ENCODE assay signal across 11 mouse cellular contexts in genomic region chr7:29461557-29461956, GRCm38 (mm10). TPM values are rescaled to one million over a fixed set of nuclear protein-coding genes. Genes with fewer than 3 reads are reported as not detected.
DNase-seq lines count a peak whose midpoint lies in the region; ATAC-seq lines count a peak whose summit lies in the region.
"Had no signal": no experiment of that assay in that cellular context is flagged by ENCODE, and none has a peak within 500 bp of the region (broad histone marks: within the 10 kb centered on the region; RNA-seq: fewer than 3 reads in every experiment).

No protein-coding gene starts in this region.

- no peak for DNase-seq in kidney, postnatal 4 days
- DNase-seq in heart, embryonic 10.5 days (ENCODE audit: low spot score), result peak; percentile 93
- DNase-seq in heart, postnatal 10 days, result peak; percentile 68 to 75
- DNase-seq in lung, postnatal 25 days (ENCODE audit: low spot score), result peak; percentile 72
- DNase-seq in cerebellum, postnatal 4 days (ENCODE audit: low spot score in 2 of 2), result no peak
- DNase-seq in urinary bladder, postnatal 10 days (ENCODE audit: low spot score), result no peak
- DNase-seq: kidney, postnatal 14 days; thymus, adult 2 months had no signal

- no peak for ATAC-seq in kidney, embryonic 16.5 days (ENCODE audit: low FRiP score, low TSS enrichment)

- H3K27me3 ChIP-seq in kidney, embryonic 16.5 days (ENCODE audit: insufficient read depth, low read length), result no peaks in the 10 kb centered on the region
- peaks cover 93% of the 10 kb centered on the region for H3K27me3 ChIP-seq in heart, embryonic 10.5 days (ENCODE audit: insufficient read depth, poor library complexity, severe bottlenecking)
- H3K27me3 ChIP-seq: neural tube, embryonic 15.5 days had no signal

- H3K4me2 ChIP-seq in kidney, embryonic 16.5 days (replicated peaks; ENCODE audit: low read depth, low read length), result no peak overlapping the region
- H3K4me2 ChIP-seq: midbrain, embryonic 12.5 days; neural tube, embryonic 15.5 days had no signal

- H3K9ac ChIP-seq in kidney, embryonic 16.5 days (replicated peaks; ENCODE audit: low read length), result no peak overlapping the region
- H3K9ac ChIP-seq: midbrain, embryonic 12.5 days; neural tube, embryonic 15.5 days had no signal

- H3K4me1 ChIP-seq in kidney, embryonic 16.5 days (ENCODE audit: insufficient read depth, low read length), result peaks cover 20% of the 10 kb centered on the region
- H3K4me1 ChIP-seq in heart, embryonic 10.5 days, result peaks cover 15% of the 10 kb centered on the region
- H3K4me1 ChIP-seq: midbrain, embryonic 12.5 days had no signal

- no peaks in the 10 kb centered on the region for H3K36me3 ChIP-seq in kidney, embryonic 16.5 days (ENCODE audit: insufficient read depth, low read length)
- H3K36me3 ChIP-seq in heart, embryonic 10.5 days, result no peaks in the 10 kb centered on the region
- H3K36me3 ChIP-seq: midbrain, embryonic 12.5 days; neural tube, embryonic 15.5 days had no signal

- H3K27ac ChIP-seq in kidney, embryonic 16.5 days (ENCODE audit: low read length), result peak overlapping the region; percentile 15; the same call in 1 of the 2 replicates
- H3K27ac ChIP-seq in heart, embryonic 10.5 days, result no peak overlapping the region
- H3K27ac ChIP-seq: midbrain, embryonic 12.5 days had no signal

- intact Hi-C loops in heart, postnatal 10 days (cut with DNase I), result no loop called here

- no peaks in the 10 kb centered on the region for H3K9me3 ChIP-seq in kidney, embryonic 16.5 days (ENCODE audit: low read length)
- no peaks in the 10 kb centered on the region for H3K9me3 ChIP-seq in heart, embryonic 10.5 days
- H3K9me3 ChIP-seq: midbrain, embryonic 12.5 days; neural tube, embryonic 15.5 days had no signal

- 62% methylated on average over 10 of the region's 10 CpGs for WGBS in kidney, embryonic 16.5 days
- 37% methylated on average over 10 of the region's 10 CpGs for WGBS in heart, embryonic 10.5 days

- H3K4me3 ChIP-seq in kidney, embryonic 16.5 days (ENCODE audit: low read length), result no peak overlapping the region
- no peak overlapping the region for H3K4me3 ChIP-seq in heart, embryonic 10.5 days
- H3K4me3 ChIP-seq: midbrain, embryonic 12.5 days; neural tube, embryonic 15.5 days had no signal

RNA-seq across cellular contexts. Expression of gene Sipa1l3, which starts 56.9 kb away (rescaled TPM):
- 15.3 and 15.8 TPM in 2 replicates for polyA plus RNA-seq in kidney, embryonic 16.5 days (2015; fragmentation: Nextera tagmentation; extraction: Ambion mirVana)
- polyA plus RNA-seq in heart, embryonic 10.5 days (2016; fragmentation: Nextera tagmentation; extraction: Ambion mirVana), result 4.5 and 10.4 TPM in 2 replicates
- total RNA-seq in heart, postnatal 10 days (2021), result 10 to 100 TPM; 17.8 to 20.2 TPM

Comparison
In these comparisons a context has a peak if more than half of its experiments do, and no peak if none do; other contexts are left out.
1. DNase-seq: peak in heart, embryonic 10.5 days (single experiment), heart, postnatal 10 days (2 of 2) and lung, postnatal 25 days (single experiment); none in kidney, postnatal 4 days (0 of 2), cerebellum, postnatal 4 days (0 of 2) and urinary bladder, postnatal 10 days (single experiment).